Mouse (Mus musculus) ES-E14 (cell line): Measurements from ENCODE around the gene Avpr2.

Source experiments
- CHD2 ChIP-seq: IDR thresholded peaks from 2 replicates; pipeline ENCODE4 v1.6.1; 2014; ENCODE audit warnings: mild to moderate bottlenecking, low read depth, low read length, inconsistent platforms
- HCFC1 ChIP-seq: IDR thresholded peaks from 2 replicates; pipeline ENCODE4 v1.6.1; 2012; ENCODE audit warnings: low read length, inconsistent platforms, borderline replicate concordance; ENCODE audit not compliant: insufficient read depth
- MAFK ChIP-seq: IDR thresholded peaks from 2 replicates; pipeline ENCODE4 v1.6.1; 2014; ENCODE audit warnings: mild to moderate bottlenecking, low read depth, low read length, inconsistent platforms; ENCODE audit not compliant: insufficient read depth
- ZC3H11A ChIP-seq: IDR thresholded peaks from 2 replicates; pipeline ENCODE4 v1.6.1; 2012; ENCODE audit warnings: low read depth, mild to moderate bottlenecking, inconsistent platforms, low read length, borderline replicate concordance
- ZNF384 ChIP-seq: IDR thresholded peaks from 2 replicates; pipeline ENCODE4 v1.6.1; 2012; ENCODE audit warnings: low read depth, low read length, inconsistent platforms

GRCm38 (mm10) chrX:73871474-73871873 is 20.4 kb upstream of the Avpr2 start:
- TF ChIP-seq MAFK (no peak), ZC3H11A (no peak), ZNF384 (no peak), CHD2 (no peak), HCFC1 (no peak)
